Mouse (Mus musculus) forebrain, embryonic 15.5 days (tissue): Measurements from ENCODE around the gene Mettl8. TPM values are rescaled to one million over a fixed set of nuclear protein-coding genes. Genes with fewer than 3 reads are reported as not detected.

ENCODE experiments used
- ATAC-seq: fragments of 200-750 bp; cut with Nextera tagmentation; replicated peaks from 2 replicates; pipeline ENCODE4 v1.8.0; 2017; ENCODE audit warnings: mild to moderate bottlenecking, moderate TSS enrichment, moderate library complexity
- H3K27ac ChIP-seq: fragments of 300-500 bp; sonication (generic); replicated peaks from 2 replicates; pipeline ENCODE4 v1.5.1; 2015; ENCODE audit warnings: mild to moderate bottlenecking, inconsistent platforms
- H3K27me3 ChIP-seq: fragments of 300-500 bp; sonication (generic); 2 replicates; pipeline ENCODE4 v1.6.1; 2015; ENCODE audit warnings: inconsistent platforms
- H3K36me3 ChIP-seq: fragments of 300-500 bp; sonication (generic); 2 replicates; pipeline ENCODE4 v1.6.1; 2015; ENCODE audit warnings: mild to moderate bottlenecking, inconsistent platforms
- H3K4me1 ChIP-seq: fragments of 300-500 bp; sonication (generic); 2 replicates; pipeline ENCODE4 v1.6.1; 2015; ENCODE audit warnings: inconsistent platforms
- H3K4me2 ChIP-seq: fragments of 300-500 bp; sonication (generic); replicated peaks from 2 replicates; pipeline ENCODE4 v1.6.1; 2015; ENCODE audit warnings: mild to moderate bottlenecking, inconsistent platforms
- H3K4me3 ChIP-seq: fragments of 300-500 bp; sonication (generic); 2 replicates; pipeline ENCODE4 v1.5.1; 2015; ENCODE audit warnings: mild to moderate bottlenecking, inconsistent platforms
- H3K9ac ChIP-seq: fragments of 300-500 bp; sonication (generic); replicated peaks from 2 replicates; pipeline ENCODE4 v1.6.1; 2015; ENCODE audit warnings: mild to moderate bottlenecking, inconsistent platforms
- H3K9me3 ChIP-seq: fragments of 300-500 bp; sonication (generic); 2 replicates; pipeline ENCODE4 v1.6.1; 2016; ENCODE audit warnings: inconsistent platforms
- WGBS: fragments of 180-500 bp; shearing (Covaris S2); methylation state at CpG from one replicate; pipeline ENCODE4 v1.1.7; 2015; ENCODE audit warnings: mixed read lengths; 5-methylcytosine and 5-hydroxymethylcytosine counted together
- polyA plus RNA-seq: library from polyadenylated mRNA; unstranded; fragments of >200 nt; fragmentation: Nextera tagmentation; extraction: Ambion mirVana; gene quantifications from 2 replicates; pipeline ENCODE4 v1.2.1, GENCODE M21; 2015

Mettl8 gene
- polyA plus RNA-seq, 1 experiment from 2014 or later = 16.5 TPM

DNA sequence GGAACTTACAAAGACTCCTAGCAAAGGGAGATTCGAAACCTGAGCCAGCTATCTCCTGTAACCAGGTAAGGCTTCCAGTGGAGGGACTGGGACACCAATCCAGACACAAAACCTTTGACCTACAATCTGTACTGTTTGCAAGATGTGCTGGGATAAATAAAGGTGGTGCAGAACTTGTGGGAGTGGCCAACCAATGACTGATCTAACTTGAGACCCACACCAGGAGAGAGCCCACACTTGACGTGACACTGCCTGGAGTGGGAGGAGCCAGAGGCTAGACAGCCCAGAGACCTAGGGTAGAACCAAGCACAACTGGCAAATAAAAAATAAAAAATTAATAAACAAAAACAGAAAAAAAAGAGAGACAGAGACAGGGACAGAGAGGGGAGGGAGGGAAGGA lies 24.7 kb downstream of the Mettl8 start:
- ATAC-seq = no peak
- H3K9me3 ChIP-seq = no peaks in the 10 kb centered on the region
- peaks cover 33% of the 10 kb centered on the region for H3K4me1 ChIP-seq
- no peak overlapping the region for H3K9ac ChIP-seq
- WGBS = 95% methylated on average over 2 of the region's 2 CpGs
- H3K4me3 ChIP-seq = no peak overlapping the region
- no peak overlapping the region for H3K27ac ChIP-seq
- no peaks in the 10 kb centered on the region for H3K36me3 ChIP-seq
- H3K4me2 ChIP-seq = no peak overlapping the region
- H3K27me3 ChIP-seq = no peaks in the 10 kb centered on the region

DNA sequence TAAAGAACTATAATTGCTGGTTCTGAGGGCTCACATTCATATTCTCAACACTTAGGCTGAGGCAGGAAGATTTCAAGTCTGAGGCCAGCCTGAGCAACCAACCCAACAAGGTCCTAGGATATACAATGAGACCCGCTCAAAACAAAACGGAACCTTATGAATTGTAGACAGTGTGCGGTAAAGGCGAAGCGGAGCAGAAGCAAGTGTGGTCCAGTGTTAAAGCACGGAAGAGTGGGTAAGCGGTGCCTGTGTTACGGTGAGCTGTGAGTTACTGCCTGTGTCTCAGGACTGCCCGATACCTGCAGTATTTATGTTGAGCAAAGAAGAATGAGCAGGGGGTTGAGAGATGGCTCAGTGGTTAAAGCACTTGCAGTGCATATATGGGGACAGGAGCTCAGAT lies 27.8 kb downstream of the Mettl8 start:
- H3K4me1 ChIP-seq = peaks cover 10% of the 10 kb centered on the region
- H3K9me3 ChIP-seq = no peaks in the 10 kb centered on the region
- no peak overlapping the region for H3K27ac ChIP-seq
- no peak overlapping the region for H3K9ac ChIP-seq
- no peak overlapping the region for H3K4me2 ChIP-seq
- 98% methylated on average over 9 of the region's 9 CpGs for WGBS
- ATAC-seq = no peak
- H3K27me3 ChIP-seq = no peaks in the 10 kb centered on the region
- H3K4me3 ChIP-seq = no peak overlapping the region
- no peaks in the 10 kb centered on the region for H3K36me3 ChIP-seq

DNA sequence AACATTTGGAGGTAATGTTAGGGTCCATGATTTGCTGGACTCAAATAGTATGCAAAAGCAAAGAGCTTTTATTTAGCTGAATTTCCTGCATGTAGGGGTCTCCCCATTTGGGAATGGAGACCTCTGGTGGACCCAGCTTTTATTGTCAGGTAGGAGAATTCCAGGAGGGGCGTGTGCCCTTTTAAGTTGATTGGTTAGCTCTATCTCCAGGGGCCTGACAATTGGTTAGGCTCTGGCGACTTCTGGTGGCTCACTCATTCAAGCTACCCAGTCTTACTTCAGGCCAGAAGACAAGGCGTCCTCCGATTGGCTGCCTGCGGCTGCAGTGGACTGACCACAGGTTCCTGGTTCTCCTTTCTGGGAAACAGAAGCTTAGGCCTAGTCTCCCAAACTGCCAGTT lies 28.6 kb downstream of the Mettl8 start:
- ATAC-seq = peak; percentile 41; the same call in 1 of the 2 replicates
- Histone ChIP-seq H3K36me3 (no peaks in the 10 kb centered on the region), H3K9me3 (no peaks in the 10 kb centered on the region), H3K27me3 (no peaks in the 10 kb centered on the region), H3K4me1 (peaks cover 6% of the 10 kb centered on the region), H3K4me2 (no peak overlapping the region), H3K9ac (no peak overlapping the region), H3K4me3 (no peak overlapping the region), H3K27ac (no peak overlapping the region)
- WGBS = 44% methylated on average over 5 of the region's 5 CpGs

DNA sequence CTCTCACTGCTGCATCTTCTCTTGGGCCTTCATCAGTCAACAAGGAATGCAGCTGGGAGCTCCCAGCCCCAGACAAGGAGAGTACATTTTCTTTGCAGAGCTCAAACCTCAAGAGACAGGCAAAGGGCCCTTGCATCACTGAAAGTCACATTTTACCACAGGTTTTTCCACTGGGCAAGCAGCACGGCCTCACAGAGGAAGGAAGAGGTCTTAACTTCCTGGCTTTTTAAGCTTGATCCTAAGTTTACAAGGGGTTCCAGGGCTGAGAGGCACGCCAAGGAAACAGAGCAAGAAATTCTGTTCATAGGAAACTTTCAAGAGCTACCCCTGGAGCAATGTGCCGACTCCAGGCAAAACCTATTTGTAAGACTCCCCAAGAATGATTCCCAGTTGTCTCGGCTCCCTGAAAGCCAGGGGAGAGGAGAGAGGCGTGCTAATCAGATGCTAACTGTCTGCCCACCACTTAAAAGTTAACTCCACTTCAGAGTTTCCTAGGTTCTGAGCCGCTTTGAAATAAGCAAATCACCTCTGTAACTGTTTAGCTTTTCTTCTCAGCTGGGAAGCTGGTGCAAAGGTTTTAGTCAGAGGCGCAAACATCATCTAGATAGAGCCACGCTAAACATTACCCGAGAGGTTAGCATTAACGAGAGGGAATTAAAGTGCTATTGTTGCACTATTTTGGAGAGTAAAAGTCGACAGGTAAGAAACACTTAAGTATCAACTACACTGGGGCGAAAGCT lies 29.6 kb downstream of the Mettl8 start:
- no peak overlapping the region for H3K27ac ChIP-seq
- H3K9me3 ChIP-seq = no peaks in the 10 kb centered on the region
- no peaks in the 10 kb centered on the region for H3K27me3 ChIP-seq
- H3K4me2 ChIP-seq = no peak overlapping the region
- 46% methylated on average over 12 of the region's 12 CpGs for WGBS
- ATAC-seq = no peak
- H3K4me3 ChIP-seq = no peak overlapping the region
- H3K4me1 ChIP-seq = peaks cover 9% of the 10 kb centered on the region
- no peaks in the 10 kb centered on the region for H3K36me3 ChIP-seq
- no peak overlapping the region for H3K9ac ChIP-seq

DNA sequence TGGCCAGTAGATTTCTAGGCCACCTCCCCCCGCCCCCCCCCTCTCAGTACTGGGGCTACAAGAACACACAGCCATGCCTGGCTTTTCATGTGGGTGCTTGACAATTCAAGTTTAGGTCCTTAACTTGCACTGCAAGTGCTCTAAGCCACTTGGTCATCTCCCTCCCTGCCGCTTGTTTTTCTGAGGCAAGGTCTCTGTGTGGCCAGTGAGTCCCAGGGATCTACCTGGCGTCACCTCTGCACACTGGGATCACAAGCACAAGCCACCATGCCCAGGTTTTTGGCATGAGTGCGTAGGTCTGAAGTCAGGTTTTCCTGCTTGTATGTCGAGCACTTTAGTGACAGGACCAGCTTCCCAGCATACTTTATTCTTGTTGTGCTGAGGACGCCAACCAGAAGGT lies 31.4 kb downstream of the Mettl8 start:
- H3K4me1 ChIP-seq = peaks cover 20% of the 10 kb centered on the region
- WGBS = 88% methylated on average over 6 of the region's 6 CpGs
- no peaks in the 10 kb centered on the region for H3K9me3 ChIP-seq
- H3K27me3 ChIP-seq = no peaks in the 10 kb centered on the region
- H3K9ac ChIP-seq = no peak overlapping the region
- no peaks in the 10 kb centered on the region for H3K36me3 ChIP-seq
- ATAC-seq = no peak
- no peak overlapping the region for H3K4me2 ChIP-seq
- H3K27ac ChIP-seq = no peak overlapping the region
- no peak overlapping the region for H3K4me3 ChIP-seq

DNA sequence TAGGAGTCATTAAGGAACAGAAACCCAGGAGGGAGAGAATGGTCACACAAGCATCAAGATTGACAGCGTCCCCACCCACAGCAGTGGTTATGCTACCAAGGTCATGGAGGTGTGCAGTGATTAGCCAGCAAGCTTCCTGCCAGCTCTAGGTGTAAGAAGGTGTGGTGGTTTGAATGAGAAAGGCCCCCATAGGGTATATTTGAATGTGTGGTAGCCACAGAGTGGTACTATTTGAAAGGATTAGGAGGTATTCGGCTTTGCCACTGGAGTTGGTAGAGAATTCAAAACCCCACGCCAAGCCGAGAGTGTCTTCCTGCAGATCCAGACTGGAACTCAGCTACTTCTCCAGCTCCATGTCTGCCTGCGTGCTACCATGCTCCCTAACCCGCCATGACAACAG lies 32.4 kb downstream of the Mettl8 start:
- H3K9ac ChIP-seq = no peak overlapping the region
- no peaks in the 10 kb centered on the region for H3K36me3 ChIP-seq
- 93% methylated on average over 6 of the region's 6 CpGs for WGBS
- ATAC-seq = no peak
- peaks cover 23% of the 10 kb centered on the region for H3K4me1 ChIP-seq
- H3K4me3 ChIP-seq = no peak overlapping the region
- no peaks in the 10 kb centered on the region for H3K27me3 ChIP-seq
- no peak overlapping the region for H3K27ac ChIP-seq
- H3K9me3 ChIP-seq = no peaks in the 10 kb centered on the region
- H3K4me2 ChIP-seq = no peak overlapping the region

DNA sequence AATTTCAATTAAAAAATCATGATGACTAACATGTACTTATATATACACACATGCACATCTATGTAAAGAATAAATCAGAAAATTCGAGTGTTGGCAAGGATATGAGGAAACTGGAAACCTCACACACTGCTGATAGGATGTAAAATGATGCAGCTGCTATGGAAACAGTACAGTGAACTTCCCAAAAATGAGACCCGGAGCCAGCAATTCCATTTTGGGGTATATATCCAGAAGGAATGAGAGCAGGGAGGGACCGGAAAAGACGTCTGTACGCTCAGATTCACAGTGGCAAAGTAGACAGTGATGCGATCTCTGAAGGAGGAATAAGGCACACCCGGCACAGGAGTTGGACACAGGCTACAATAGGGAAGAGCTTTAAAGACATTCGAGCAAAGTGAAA lies 34.7 kb downstream of the Mettl8 start:
- no peak; the same call in 1 of the 2 replicates for ATAC-seq
- peak overlapping the region; percentile 21; the same call in 1 of the 2 replicates for H3K27ac ChIP-seq
- no peak overlapping the region for H3K4me2 ChIP-seq

DNA sequence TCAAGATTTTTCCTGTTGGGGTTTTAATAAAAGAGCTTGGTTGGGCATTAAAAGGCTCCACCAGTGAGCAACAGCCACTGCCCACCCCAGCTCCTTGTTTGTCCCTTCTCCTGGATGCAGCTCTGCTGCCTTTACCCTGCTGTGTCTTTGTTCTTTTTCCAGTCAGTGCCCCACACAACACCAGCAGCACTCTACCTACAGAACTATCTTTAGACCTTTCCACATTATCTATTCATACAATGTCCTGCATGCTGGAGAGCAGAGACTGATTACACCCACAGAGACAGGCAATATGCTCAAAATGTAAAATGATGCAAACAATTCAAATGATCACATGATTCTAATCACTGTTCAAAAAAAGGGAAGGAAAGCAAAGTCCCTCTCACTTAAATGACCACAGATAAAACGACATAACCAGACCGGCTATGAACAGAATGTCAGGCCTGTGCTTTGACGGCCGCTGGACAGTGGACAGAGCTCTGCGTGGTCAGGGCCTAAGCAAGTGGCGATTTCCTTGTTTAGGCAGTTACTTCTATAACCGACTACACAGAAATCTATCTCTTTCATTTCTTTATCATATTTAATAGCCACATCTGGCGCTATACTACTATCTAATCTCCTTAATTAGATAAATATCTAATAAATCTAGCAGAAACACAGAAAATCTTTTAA lies 35.5 kb downstream of the Mettl8 start:
- WGBS = 50% methylated on average over 8 of the region's 8 CpGs
- ATAC-seq = no peak
- Histone ChIP-seq H3K4me1 (peaks cover 23% of the 10 kb centered on the region), H3K9me3 (no peaks in the 10 kb centered on the region), H3K4me3 (no peak overlapping the region), H3K4me2 (no peak overlapping the region), H3K27me3 (no peaks in the 10 kb centered on the region), H3K36me3 (no peaks in the 10 kb centered on the region), H3K27ac (peak overlapping the region; percentile 46; the same call in 1 of the 2 replicates), H3K9ac (no peak overlapping the region)

More for the DNA sequence above, 34.7 kb downstream of the Mettl8 start:
- WGBS = 74% methylated on average over 8 of the region's 8 CpGs
- Histone ChIP-seq H3K36me3 (no peaks in the 10 kb centered on the region), H3K4me1 (peaks cover 23% of the 10 kb centered on the region), H3K9ac (no peak overlapping the region), H3K4me3 (no peak overlapping the region), H3K27me3 (no peaks in the 10 kb centered on the region), H3K9me3 (no peaks in the 10 kb centered on the region)

DNA sequence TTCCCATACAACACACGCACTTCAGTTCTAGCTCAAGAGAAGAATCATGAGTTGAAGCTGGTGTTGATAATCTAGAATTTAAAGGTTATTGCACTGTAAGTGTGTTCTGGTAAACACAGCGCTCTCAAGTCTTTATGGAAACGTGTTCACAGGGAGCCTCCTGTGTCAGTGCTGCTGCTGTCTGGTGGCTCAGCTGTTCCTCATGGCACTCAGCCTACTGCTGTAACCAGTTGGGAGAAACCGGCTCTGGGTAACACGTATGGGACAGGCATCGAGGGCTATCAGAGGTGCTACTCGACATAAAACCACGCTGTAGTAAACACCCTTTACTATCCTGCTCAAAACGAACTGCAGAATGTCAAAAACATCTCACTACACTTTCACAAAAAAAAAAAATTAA lies 36.1 kb downstream of the Mettl8 start:
- Histone ChIP-seq H3K4me1 (peaks cover 23% of the 10 kb centered on the region), H3K36me3 (no peaks in the 10 kb centered on the region), H3K27ac (peak overlapping the region; percentile 46; the same call in 1 of the 2 replicates), H3K4me2 (no peak overlapping the region), H3K9me3 (no peaks in the 10 kb centered on the region), H3K27me3 (no peaks in the 10 kb centered on the region), H3K9ac (no peak overlapping the region), H3K4me3 (no peak overlapping the region)
- ATAC-seq = peak; percentile 69
- WGBS = 40% methylated on average over 9 of the region's 9 CpGs

DNA sequence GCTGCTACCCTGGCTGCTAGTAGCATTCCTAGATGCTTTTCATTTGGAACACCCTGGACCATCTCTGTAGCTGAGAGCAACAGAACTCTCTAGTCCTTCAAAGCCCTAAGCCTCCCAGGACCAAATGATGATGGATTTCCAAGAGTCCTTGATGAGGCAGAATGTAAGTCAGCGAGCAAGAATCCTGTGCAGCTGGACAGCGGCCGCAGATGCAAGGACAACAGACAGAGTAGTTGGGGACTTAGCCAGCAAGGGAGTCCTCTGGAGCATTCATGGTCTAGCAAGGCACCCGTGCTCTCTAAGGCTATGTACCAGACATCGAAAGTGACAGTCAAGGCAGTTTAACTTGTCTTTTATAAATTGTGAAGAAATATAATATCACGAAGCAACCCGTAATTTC lies 41.9 kb downstream of the Mettl8 start:
- no peak for ATAC-seq
- Histone ChIP-seq H3K9me3 (no peaks in the 10 kb centered on the region), H3K9ac (no peak overlapping the region), H3K27ac (no peak overlapping the region), H3K36me3 (no peaks in the 10 kb centered on the region), H3K4me2 (no peak overlapping the region), H3K4me3 (no peak overlapping the region), H3K27me3 (no peaks in the 10 kb centered on the region), H3K4me1 (no peaks in the 10 kb centered on the region)
- WGBS = 95% methylated on average over 7 of the region's 7 CpGs

DNA sequence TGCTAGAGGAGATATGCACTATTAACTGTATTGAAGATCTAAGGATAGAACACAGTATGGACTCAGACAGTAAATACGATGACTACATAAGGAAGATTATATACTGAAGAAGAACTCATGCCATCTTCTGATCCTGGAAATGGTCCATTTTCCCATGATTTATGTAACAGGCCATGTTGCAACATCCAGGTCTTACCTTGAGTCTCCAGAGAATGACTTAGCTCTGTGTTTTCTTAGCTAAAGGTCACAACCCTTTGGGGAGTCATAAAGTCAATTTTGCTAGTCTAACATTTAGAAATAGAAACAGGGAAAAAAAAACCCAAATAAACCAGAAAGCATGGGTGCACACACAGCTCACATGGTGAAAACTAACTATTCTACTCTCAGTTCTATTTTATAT lies 43.6 kb downstream of the Mettl8 start:
- Histone ChIP-seq H3K27ac (no peak overlapping the region), H3K9ac (no peak overlapping the region), H3K4me2 (no peak overlapping the region), H3K36me3 (no peaks in the 10 kb centered on the region), H3K9me3 (no peaks in the 10 kb centered on the region), H3K27me3 (no peaks in the 10 kb centered on the region), H3K4me1 (no peaks in the 10 kb centered on the region), H3K4me3 (no peak overlapping the region)
- 93% methylated on average over 1 of the region's 1 CpGs for WGBS
- no peak for ATAC-seq

DNA sequence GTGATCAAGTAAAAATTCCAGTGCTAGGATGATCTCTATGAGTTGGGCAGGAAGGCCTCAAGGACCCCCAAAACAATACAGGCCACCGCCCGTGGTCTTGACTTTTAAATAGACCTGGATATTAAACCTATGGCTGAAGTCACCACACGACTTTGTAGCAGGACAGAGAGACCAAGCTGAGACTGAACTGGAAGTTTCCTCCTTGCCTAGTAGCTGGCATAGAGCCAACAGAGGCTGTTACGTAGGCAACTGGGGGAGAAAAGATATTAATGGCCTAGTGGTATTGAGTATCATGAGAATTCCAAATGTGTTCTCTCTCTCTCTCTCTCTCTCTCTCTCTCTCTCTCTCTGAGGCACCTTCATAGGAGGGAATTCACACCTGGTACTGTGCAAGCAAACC lies 51.0 kb downstream of the Mettl8 start:
- Histone ChIP-seq H3K9me3 (no peaks in the 10 kb centered on the region), H3K4me3 (no peak overlapping the region), H3K27me3 (no peaks in the 10 kb centered on the region), H3K4me2 (no peak overlapping the region), H3K27ac (no peak overlapping the region), H3K9ac (no peak overlapping the region), H3K4me1 (no peaks in the 10 kb centered on the region), H3K36me3 (no peaks in the 10 kb centered on the region)
- WGBS = 67% methylated on average over 4 of the region's 4 CpGs
- ATAC-seq = no peak
